Mouse (Mus musculus) midbrain, embryonic 16.5 days (tissue): ENCODE measurements around the gene Creb3l2. TPM values are rescaled to one million over a fixed set of nuclear protein-coding genes. Genes with fewer than 3 reads are reported as not detected.

ENCODE experiments used
- ATAC-seq: fragments of 200-750 bp; cut with Nextera tagmentation; 2 replicates; pipeline ENCODE4 v1.8.0; 2017; ENCODE audit warnings: moderate TSS enrichment
- H3K27ac ChIP-seq: fragments of 300-500 bp; sonication (generic); 2 replicates; pipeline ENCODE4 v1.5.1; 2014; ENCODE audit warnings: mild to moderate bottlenecking, low read length, mixed read lengths
- H3K27me3 ChIP-seq: fragments of 300-500 bp; sonication (generic); 2 replicates; pipeline ENCODE4 v1.6.1; 2014; ENCODE audit warnings: low read depth, low read length, mixed read lengths; ENCODE audit not compliant: control insufficient read depth, insufficient read depth
- H3K36me3 ChIP-seq: fragments of 300-500 bp; sonication (generic); 2 replicates; pipeline ENCODE4 v1.6.1; 2014; ENCODE audit warnings: mild to moderate bottlenecking, low read length, moderate library complexity, mixed read lengths; ENCODE audit not compliant: control insufficient read depth, insufficient read depth
- H3K4me1 ChIP-seq: fragments of 300-500 bp; sonication (generic); 2 replicates; pipeline ENCODE4 v1.6.1; 2014; ENCODE audit warnings: mild to moderate bottlenecking, low read length, mixed read lengths; ENCODE audit not compliant: control insufficient read depth, insufficient read depth
- H3K4me2 ChIP-seq: fragments of 300-500 bp; sonication (generic); 2 replicates; pipeline ENCODE4 v1.6.1; 2014; ENCODE audit warnings: mild to moderate bottlenecking, low read length, mixed read lengths
- H3K4me3 ChIP-seq: fragments of 300-500 bp; sonication (generic); 2 replicates; pipeline ENCODE4 v1.5.1; 2014; ENCODE audit warnings: low read depth, mild to moderate bottlenecking, low read length, moderate library complexity, mixed read lengths
- H3K9ac ChIP-seq: fragments of 300-500 bp; sonication (generic); 2 replicates; pipeline ENCODE4 v1.6.1; 2014; ENCODE audit warnings: low read depth, low read length, mixed read lengths
- H3K9me3 ChIP-seq: fragments of 300-500 bp; sonication (generic); replicated peaks from 2 replicates; pipeline ENCODE4 v1.6.1; 2014; ENCODE audit warnings: mild to moderate bottlenecking, low read length, mixed read lengths; ENCODE audit not compliant: control insufficient read depth, poor library complexity, severe bottlenecking
- WGBS: fragments of 180-500 bp; shearing (Covaris S2); extraction: QIAGEN DNeasy Blood & Tissue Kit; methylation state at CpG from one replicate; pipeline ENCODE4 v1.1.7; 2014; 5-methylcytosine and 5-hydroxymethylcytosine counted together
- polyA plus RNA-seq: library from polyadenylated mRNA; unstranded; fragments of >200 nt; fragmentation: Nextera tagmentation; extraction: Ambion mirVana; gene quantifications from 2 replicates; pipeline ENCODE4 v1.2.1, GENCODE M21; 2015

Creb3l2 gene
- polyA plus RNA-seq, 1 experiment from 2014 or later = 2.3 TPM

- no peak for ATAC-seq
- no peak overlapping the region for H3K27ac ChIP-seq
- peaks cover 10% of the 10 kb centered on the region for H3K4me1 ChIP-seq
- H3K4me2 ChIP-seq = no peak overlapping the region
- no peaks in the 10 kb centered on the region for H3K9me3 ChIP-seq
- no peaks in the 10 kb centered on the region for H3K27me3 ChIP-seq
- no peaks in the 10 kb centered on the region for H3K36me3 ChIP-seq
- WGBS = 93% methylated on average over 7 of the region's 7 CpGs
- H3K4me3 ChIP-seq = no peak overlapping the region
- H3K9ac ChIP-seq = no peak overlapping the region
Measured at GRCm38 (mm10) chr6:37322641-37323040, 119.3 kb downstream of the Creb3l2 start.

- H3K9me3 ChIP-seq = no peaks in the 10 kb centered on the region
- no peaks in the 10 kb centered on the region for H3K36me3 ChIP-seq
- H3K4me2 ChIP-seq = no peak overlapping the region
- H3K4me3 ChIP-seq = no peak overlapping the region
- ATAC-seq = no peak
- no peak overlapping the region for H3K27ac ChIP-seq
- no peak overlapping the region for H3K9ac ChIP-seq
- 89% methylated on average over 9 of the region's 9 CpGs for WGBS
- H3K4me1 ChIP-seq = peaks cover 6% of the 10 kb centered on the region
- H3K27me3 ChIP-seq = no peaks in the 10 kb centered on the region
Measured at GRCm38 (mm10) chr6:37322088-37322487, 119.9 kb downstream of the Creb3l2 start.

- Histone ChIP-seq H3K4me3 (no peak overlapping the region), H3K36me3 (no peaks in the 10 kb centered on the region), H3K9me3 (no peaks in the 10 kb centered on the region), H3K4me2 (no peak overlapping the region), H3K9ac (no peak overlapping the region), H3K27ac (no peak overlapping the region), H3K27me3 (no peaks in the 10 kb centered on the region), H3K4me1 (no peaks in the 10 kb centered on the region)
- WGBS = 90% methylated on average over 5 of the region's 5 CpGs
- ATAC-seq = no peak
Measured at GRCm38 (mm10) chr6:37317904-37318303, 124.0 kb downstream of the Creb3l2 start.

DNA sequence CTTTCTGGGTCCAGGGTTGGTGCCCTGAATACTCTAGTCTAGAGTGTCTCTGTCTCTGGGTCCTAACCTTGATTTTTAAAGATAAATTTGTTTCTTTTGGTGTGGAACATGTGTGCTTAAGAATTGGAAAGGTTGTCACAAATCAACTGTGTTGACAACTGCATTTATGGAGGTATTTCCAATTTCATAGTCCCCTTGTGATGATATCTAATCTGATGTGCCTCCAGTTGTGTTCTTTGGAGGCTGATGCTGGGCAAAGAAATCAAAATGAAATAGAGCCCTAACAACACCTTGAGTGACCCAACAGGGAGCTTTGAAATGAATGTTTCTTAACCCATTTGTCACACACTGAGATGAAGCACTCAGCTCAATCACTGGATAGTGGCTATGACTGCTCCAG is 126.5 kb downstream of the Creb3l2 start:
- no peak overlapping the region for H3K9ac ChIP-seq
- no peaks in the 10 kb centered on the region for H3K9me3 ChIP-seq
- H3K36me3 ChIP-seq = no peaks in the 10 kb centered on the region
- no peaks in the 10 kb centered on the region for H3K4me1 ChIP-seq
- H3K4me2 ChIP-seq = no peak overlapping the region
- H3K4me3 ChIP-seq = no peak overlapping the region
- ATAC-seq = no peak
- no peaks in the 10 kb centered on the region for H3K27me3 ChIP-seq
- H3K27ac ChIP-seq = no peak overlapping the region

GRCm38 (mm10) chr6:37310601-37311000 is 131.3 kb downstream of the Creb3l2 start:
- no peak for ATAC-seq
- 88% methylated on average over 4 of the region's 4 CpGs for WGBS
- no peak overlapping the region for H3K4me2 ChIP-seq

DNA sequence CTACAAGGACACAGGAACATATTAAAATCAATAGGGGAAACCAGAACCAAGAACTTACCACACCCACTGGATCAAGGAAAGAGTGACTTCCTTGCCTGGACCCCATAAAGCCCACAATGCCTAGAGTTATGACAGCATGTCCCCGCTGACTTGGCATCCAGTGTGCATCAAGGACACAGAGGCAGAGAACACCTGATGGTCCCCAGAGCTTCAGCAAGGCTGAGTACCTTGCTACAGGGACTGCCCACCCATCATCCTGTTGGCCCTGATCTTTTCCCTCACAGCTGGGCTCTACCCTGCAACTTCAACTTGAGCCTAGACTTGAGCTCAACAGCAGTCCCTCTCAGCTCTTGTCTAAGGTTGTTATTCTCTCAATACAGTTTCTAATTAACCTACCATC is 135.3 kb downstream of the Creb3l2 start:
- no peaks in the 10 kb centered on the region for H3K4me1 ChIP-seq
- WGBS = 94% methylated on average over 1 of the region's 1 CpGs
- no peak overlapping the region for H3K4me2 ChIP-seq
- H3K36me3 ChIP-seq = no peaks in the 10 kb centered on the region
- H3K27me3 ChIP-seq = no peaks in the 10 kb centered on the region
- ATAC-seq = no peak
- no peaks in the 10 kb centered on the region for H3K9me3 ChIP-seq
- no peak overlapping the region for H3K27ac ChIP-seq
- H3K9ac ChIP-seq = no peak overlapping the region
- no peak overlapping the region for H3K4me3 ChIP-seq

More at GRCm38 (mm10) chr6:37310601-37311000, 131.3 kb downstream of the Creb3l2 start:
- Histone ChIP-seq H3K4me3 (no peak overlapping the region), H3K9ac (no peak overlapping the region), H3K36me3 (no peaks in the 10 kb centered on the region), H3K4me1 (no peaks in the 10 kb centered on the region), H3K9me3 (no peaks in the 10 kb centered on the region), H3K27ac (no peak overlapping the region), H3K27me3 (no peaks in the 10 kb centered on the region)

DNA sequence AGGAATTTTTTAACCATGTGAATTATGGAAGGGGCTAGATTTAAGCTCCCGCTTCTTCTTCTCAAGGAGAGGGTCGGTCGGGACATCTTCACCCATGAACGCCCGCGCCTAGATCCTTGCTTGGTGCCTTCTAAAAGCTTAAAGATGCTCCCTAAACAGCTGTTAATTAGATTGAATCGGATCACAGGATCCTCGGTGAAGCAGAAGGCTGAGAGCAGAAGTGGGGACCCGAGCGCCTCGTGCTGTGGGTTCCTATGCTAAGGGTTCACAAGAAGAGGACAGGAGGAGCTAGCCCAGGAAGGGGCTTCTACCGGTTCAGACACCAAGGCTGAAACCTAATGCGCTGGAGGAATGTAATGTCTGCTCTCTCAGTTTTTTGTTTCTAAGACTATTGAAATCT is 141.5 kb downstream of the Creb3l2 start:
- H3K36me3 ChIP-seq = no peaks in the 10 kb centered on the region
- peak overlapping the region; percentile 88 for H3K4me3 ChIP-seq
- 4% methylated on average over 13 of the region's 13 CpGs for WGBS
- H3K4me1 ChIP-seq = peaks cover 33% of the 10 kb centered on the region
- peak overlapping the region; percentile 84 for H3K4me2 ChIP-seq
- peak overlapping the region; percentile 94 for H3K9ac ChIP-seq
- ATAC-seq = peak; percentile 30; the same call in 1 of the 2 replicates
- no peaks in the 10 kb centered on the region for H3K27me3 ChIP-seq
- H3K27ac ChIP-seq = peak overlapping the region; percentile 87
- no peaks in the 10 kb centered on the region for H3K9me3 ChIP-seq

- H3K27ac ChIP-seq = peak within 1 kb of the TSS; percentile 87
- peak within 1 kb of the TSS; percentile 84 for H3K4me2 ChIP-seq
- no peaks in the 10 kb centered on the region for H3K36me3 ChIP-seq
- peak within 1 kb of the TSS; percentile 94 for H3K9ac ChIP-seq
- peaks cover 36% of the 10 kb centered on the region for H3K4me1 ChIP-seq
- no peaks in the 10 kb centered on the region for H3K27me3 ChIP-seq
- no peaks in the 10 kb centered on the region for H3K9me3 ChIP-seq
- peak within 1 kb of the TSS; percentile 88 for H3K4me3 ChIP-seq
- ATAC-seq = peak; percentile 96
- 0% methylated on average over 43 of the region's 65 CpGs for WGBS
Measured at GRCm38 (mm10) chr6:37299562-37300390, 142.2 kb downstream of the Creb3l2 start, which contains the start of gene Dgki. Gene Dgki (minus strand): TSS chr6:37300184.

GRCm38 (mm10) chr6:37298982-37299381 is 143.0 kb downstream of the Creb3l2 start:
- ATAC-seq = no peak
- H3K4me2 ChIP-seq = peak overlapping the region; percentile 84
- H3K4me1 ChIP-seq = peaks cover 36% of the 10 kb centered on the region
- H3K36me3 ChIP-seq = no peaks in the 10 kb centered on the region
- 23% methylated on average over 4 of the region's 4 CpGs for WGBS
- H3K27me3 ChIP-seq = no peaks in the 10 kb centered on the region
- peak overlapping the region; percentile 94 for H3K9ac ChIP-seq
- H3K27ac ChIP-seq = no peak overlapping the region
- H3K9me3 ChIP-seq = no peaks in the 10 kb centered on the region
- peak overlapping the region; percentile 88 for H3K4me3 ChIP-seq
